Mouse (Mus musculus): Measurements from ENCODE around the gene Dync2li1.

- no peak for TF ChIP-seq POLR2A (IDR thresholded peaks at IDR 0.05; ENCODE audit: low read depth, low read length)
- TF ChIP-seq CTCF (IDR thresholded peaks at IDR 0.05; ENCODE audit: extremely low read depth, insufficient read depth, insufficient read length, insufficient replicate concordance), result no peak
These were observed 10.5 kb upstream of the Dync2li1 start for GRCm38 (mm10) chr17:84615811-84616210.
